Mouse (Mus musculus) B cell, adult 67 days (primary cell): ENCODE data around the gene Olfr618. TPM values are rescaled to one million over a fixed set of nuclear protein-coding genes. Genes with fewer than 3 reads are reported as not detected.

Experiments
- total RNA-seq, 2 experiments: library from RNA; stranded (reverse); gene quantifications; 4 replicates each; pipeline ENCODE4 v1.2.4; 2023

The Olfr618 gene
- total RNA-seq: not detected

GRCm38 (mm10) chr7:103589803-103590202, at the start of gene Olfr618:
Gene Olfr618, plus strand, starts transcription at chr7:103590103.

GRCm38 (mm10) chr7:103542617-103543016, 47.3 kb upstream of the Olfr618 start, which contains the start of gene Olfr612:
Gene Olfr612, minus strand, starts transcription at chr7:103542717.

DNA sequence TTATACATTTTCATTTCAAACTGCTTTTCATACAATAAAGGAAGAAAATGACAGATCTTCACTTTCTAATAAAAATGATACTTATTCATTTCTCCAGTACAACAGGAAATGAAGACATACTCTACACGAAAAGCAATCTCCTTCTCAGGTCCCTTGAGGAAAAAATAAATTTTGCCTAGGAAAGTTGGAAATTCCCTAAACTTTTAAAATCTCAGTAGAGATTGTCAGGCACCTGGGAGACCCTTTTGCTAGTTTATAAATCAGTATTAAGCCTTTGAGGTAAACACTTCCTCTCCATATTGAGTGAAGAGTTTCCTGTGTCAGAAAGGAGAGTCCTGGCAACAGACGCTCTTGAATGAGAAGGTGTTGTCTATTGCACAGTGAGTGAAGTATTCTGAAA, 42.1 kb upstream of the Olfr618 start, which contains the start of gene Olfr613:
TSS of gene Olfr613 (plus strand) at position 301 of the 400 bp plus-strand sequence.

GRCm38 (mm10) chr7:103555779-103556178, 34.1 kb upstream of the Olfr618 start, which contains the start of gene Olfr615:
Gene Olfr615, plus strand, starts transcription at chr7:103556079.

DNA sequence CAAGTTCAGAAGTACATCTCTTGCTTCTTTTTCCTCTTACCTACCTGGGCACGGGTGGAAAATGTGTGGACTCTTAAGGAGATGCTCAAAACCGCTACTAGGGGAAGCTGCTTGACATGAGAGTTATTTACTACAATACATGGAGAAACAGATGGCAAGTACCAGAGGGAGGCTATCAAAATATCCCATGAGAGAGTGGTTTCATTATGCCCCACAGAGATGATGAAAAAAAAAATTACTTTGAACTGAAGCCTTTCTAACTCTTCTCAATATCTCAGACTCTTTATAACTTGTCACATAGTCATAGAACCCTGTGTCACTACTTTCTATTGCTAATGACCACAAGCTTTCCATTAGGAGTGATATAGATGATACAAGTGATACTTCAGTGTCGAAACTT, 20.9 kb upstream of the Olfr618 start, which contains the start of gene Olfr616:
TSS of gene Olfr616 (minus strand) at position 101 of the 400 bp plus-strand sequence.

DNA sequence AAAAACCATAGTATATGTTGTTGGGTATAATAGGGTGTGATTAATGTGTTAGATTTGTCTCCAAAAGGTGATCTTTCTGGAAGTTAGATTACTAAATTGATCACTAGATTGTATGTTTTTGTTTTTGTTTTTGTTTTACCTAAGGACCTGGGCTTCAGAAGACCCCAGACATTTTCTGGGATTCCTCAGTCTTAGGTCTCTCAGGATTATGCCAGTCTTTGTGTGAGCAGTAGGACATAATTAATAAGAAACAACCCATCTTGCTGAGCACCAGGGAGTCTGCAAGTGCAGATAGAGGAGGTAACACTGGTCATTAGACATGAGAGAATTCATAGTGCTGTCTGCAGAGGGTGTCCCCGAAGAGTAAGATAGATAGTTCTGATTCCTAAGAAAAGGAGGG, 17.1 kb upstream of the Olfr618 start, which contains the start of gene Olfr617:
TSS of gene Olfr617 (plus strand) at position 301 of the 400 bp plus-strand sequence.

GRCm38 (mm10) chr7:103600275-103600674, 10.4 kb downstream of the Olfr618 start, which contains the start of gene Olfr619:
Gene Olfr619, plus strand, starts transcription at chr7:103600575.

GRCm38 (mm10) chr7:103612434-103612833, 22.5 kb downstream of the Olfr618 start, which contains the start of gene Olfr620:
Gene Olfr620, minus strand, starts transcription at chr7:103612534.

DNA sequence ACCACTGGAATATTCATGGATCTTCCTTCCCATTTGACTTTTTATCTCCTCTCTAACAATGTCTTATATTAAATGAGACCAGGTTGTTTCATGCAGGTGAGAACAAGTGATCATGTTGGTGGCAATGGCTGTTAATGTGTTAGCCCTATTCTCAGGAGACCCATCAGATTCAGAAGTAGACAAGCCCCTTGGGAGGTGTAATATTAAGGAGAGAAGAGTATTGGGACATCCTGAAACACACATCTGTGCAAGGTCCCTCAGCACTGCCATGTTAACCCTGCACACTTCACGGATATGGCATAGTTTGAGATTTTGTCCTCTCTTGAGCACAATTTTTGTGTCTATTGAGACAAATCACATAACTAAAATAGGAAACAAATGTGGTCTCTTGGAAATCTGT, 52.7 kb downstream of the Olfr618 start, which contains the start of gene Olfr622:
TSS of gene Olfr622 (minus strand) at position 101 of the 400 bp plus-strand sequence.

Other genes with a start within 250 kb of the Olfr618 start
- not detected for gene Olfr600, start 240.4 kb upstream of the Olfr618 start, total RNA-seq
- not detected for gene Olfr601, start 227.4 kb upstream of the Olfr618 start, total RNA-seq
- gene Olfr603, start 203.9 kb upstream of the Olfr618 start, total RNA-seq: not detected
- gene Usp17lc, start 175.0 kb upstream of the Olfr618 start, total RNA-seq: not detected
- not detected for gene Olfr605, start 144.7 kb upstream of the Olfr618 start, total RNA-seq
- not detected for gene Olfr606, start 141.1 kb upstream of the Olfr618 start, total RNA-seq
- gene Olfr607, start 126.0 kb upstream of the Olfr618 start, total RNA-seq: not detected
- gene Olfr608, start 120.2 kb upstream of the Olfr618 start, total RNA-seq: not detected
- not detected for gene Olfr609, start 92.0 kb upstream of the Olfr618 start, total RNA-seq
- gene Olfr610, start 78.0 kb upstream of the Olfr618 start, total RNA-seq: not detected
- gene Olfr611, start 69.3 kb upstream of the Olfr618 start, total RNA-seq: not detected
- gene Olfr612, start 47.4 kb upstream of the Olfr618 start, total RNA-seq: not detected
- gene Olfr613, start 42.0 kb upstream of the Olfr618 start, total RNA-seq: not detected
- not detected for gene Olfr615, start 34.0 kb upstream of the Olfr618 start, total RNA-seq
- gene Olfr616, start 21.0 kb upstream of the Olfr618 start, total RNA-seq: not detected
- not detected for gene Olfr617, start 17.0 kb upstream of the Olfr618 start, total RNA-seq
- gene Olfr619, start 10.5 kb downstream of the Olfr618 start, total RNA-seq: not detected
- not detected for gene Olfr620, start 22.4 kb downstream of the Olfr618 start, total RNA-seq
- not detected for gene Olfr622, start 52.6 kb downstream of the Olfr618 start, total RNA-seq
- gene Olfr623, start 73.6 kb downstream of the Olfr618 start, total RNA-seq: not detected
- not detected for gene Olfr624, start 81.1 kb downstream of the Olfr618 start, total RNA-seq
- not detected for gene Olfr625-ps1, start 92.6 kb downstream of the Olfr618 start, total RNA-seq
- not detected for gene Olfr243, start 124.6 kb downstream of the Olfr618 start, total RNA-seq
- gene Olfr628, start 140.3 kb downstream of the Olfr618 start, total RNA-seq: not detected
- not detected for gene Olfr629, start 154.8 kb downstream of the Olfr618 start, total RNA-seq
- not detected for gene Olfr630, start 167.2 kb downstream of the Olfr618 start, total RNA-seq
- gene Olfr69, start 181.5 kb downstream of the Olfr618 start, total RNA-seq: not detected
- gene Olfr68, start 189.6 kb downstream of the Olfr618 start, total RNA-seq: not detected
- gene Olfr67, start 201.7 kb downstream of the Olfr618 start, total RNA-seq: not detected
- 10 to 100 TPM in 1 of 2 experiments, 1 to 10 TPM in 1; 3.1 to 49.4 TPM for gene Hbb-bt, start 223.9 kb downstream of the Olfr618 start, total RNA-seq
- gene Hbb-bs, start 238.0 kb downstream of the Olfr618 start, total RNA-seq: 100 to 1,000 TPM in 1 of 2 experiments, 10 to 100 TPM in 1; 22.4 to 295 TPM